Mouse (Mus musculus) embryonic facial prominence, embryonic 12.5 days (tissue): ENCODE measurements around the gene Med26. TPM values are rescaled to one million over a fixed set of nuclear protein-coding genes. Genes with fewer than 3 reads are reported as not detected.

Experiments used
- microRNA-seq: library from miRNA; unstranded; fragments of <30 nt; microRNA quantifications from one replicate; pipeline ENCODE4, GENCODE M21; 2017
- polyA plus RNA-seq: library from polyadenylated mRNA; unstranded; fragments of >200 nt; fragmentation: Nextera tagmentation; extraction: Ambion mirVana; gene quantifications from 2 replicates; pipeline ENCODE4 v1.2.1, GENCODE M21; 2016

Gene Med26
- polyA plus RNA-seq, 1 experiment from 2014 or later, result 22.3 TPM

Small RNAs within 50 kb of the gene (microRNA-seq; reads per million reads assigned to microRNA genes)
- gene Gm28019, result not detected
- 2.7 reads per million, percentile 11 among the genes with 10 or more reads in this experiment for gene Mir7068

Other genes starting within 250 kb of the Med26 start
- 24.1 and 29.1 TPM in 2 replicates for gene Gm10282, start 243.0 kb downstream of the Med26 start, polyA plus RNA-seq
- gene Klf2, start 229.2 kb downstream of the Med26 start, polyA plus RNA-seq, result 7.0 and 9.3 TPM in 2 replicates
- gene Eps15l1, start 126.8 kb downstream of the Med26 start, polyA plus RNA-seq, result 69.0 and 71.8 TPM in 2 replicates
- 1.4 and 1.7 TPM in 2 replicates for gene Calr3, start 104.4 kb downstream of the Med26 start, polyA plus RNA-seq
- 18.7 and 19.0 TPM in 2 replicates for gene 1700030K09Rik, start 104.4 kb downstream of the Med26 start, polyA plus RNA-seq
- gene Cherp, start 73.0 kb downstream of the Med26 start, polyA plus RNA-seq, result 64.4 and 66.5 TPM in 2 replicates
- 29.4 and 33.0 TPM in 2 replicates for gene Slc35e1, start 55.7 kb downstream of the Med26 start, polyA plus RNA-seq
- gene Smim7, start 22.8 kb upstream of the Med26 start, polyA plus RNA-seq, result 115 and 123 TPM in 2 replicates
- gene Tmem38a, start 23.8 kb upstream of the Med26 start, polyA plus RNA-seq, result 16.5 and 17.1 TPM in 2 replicates
- gene Nwd1, start 98.4 kb upstream of the Med26 start, polyA plus RNA-seq, result 0.05 and 0.13 TPM in 2 replicates
- gene Sin3b, start 175.0 kb upstream of the Med26 start, polyA plus RNA-seq, result 177 and 182 TPM in 2 replicates
- 1.8 and 2.2 TPM in 2 replicates for gene F2rl3, start 213.6 kb upstream of the Med26 start, polyA plus RNA-seq